Mouse (Mus musculus) CD4-positive naive resting alpha-beta T cell, adult 76 days (primary cell): ENCODE results near the gene Rapgef1. TPM values are rescaled to one million over a fixed set of nuclear protein-coding genes. Genes with fewer than 3 reads are reported as not detected.

ENCODE experiments used
- total RNA-seq: library from RNA; stranded (reverse); gene quantifications from one replicate; pipeline ENCODE4 v1.2.4, GENCODE M21; 2023

The Rapgef1 gene
- 161 TPM for total RNA-seq

GRCm38 (mm10) chr2:29619484-29620300 lies at the start of gene Rapgef1:
Gene Rapgef1 (plus strand): TSS chr2:29619720.

GRCm38 (mm10) chr2:29751497-29751896 lies 132.0 kb downstream of the Rapgef1 start, which contains the start of gene Gm13420:
Gene Gm13420 (minus strand): TSS chr2:29751685.

GRCm38 (mm10) chr2:29787104-29787917 lies 167.8 kb downstream of the Rapgef1 start, which contains the start of gene Coq4:
Gene Coq4 (plus strand): TSS chr2:29787493.

GRCm38 (mm10) chr2:29787937-29788681 lies 168.6 kb downstream of the Rapgef1 start, which contains the start of gene Trub2:
Gene Trub2 (minus strand): TSS chr2:29788502.

Other genes with a start within 250 kb of the Rapgef1 start
- not detected for gene Gm13420, start 132.0 kb downstream of the Rapgef1 start, total RNA-seq
- not detected for gene Gm13547, start 139.6 kb downstream of the Rapgef1 start, total RNA-seq
- 3.5 TPM for gene Coq4, start 167.8 kb downstream of the Rapgef1 start, total RNA-seq
- 33.9 TPM for gene Trub2, start 168.8 kb downstream of the Rapgef1 start, total RNA-seq
- 13.9 TPM for gene Slc27a4, start 182.9 kb downstream of the Rapgef1 start, total RNA-seq
- 59.4 TPM for gene Urm1, start 200.4 kb downstream of the Rapgef1 start, total RNA-seq
- gene Cercam, start 249.4 kb downstream of the Rapgef1 start, total RNA-seq, result 2.2 TPM